Mouse (Mus musculus): ENCODE data around the gene Vti1a. TPM values are rescaled to one million over a fixed set of nuclear protein-coding genes. Genes with fewer than 3 reads are reported as not detected.

Vti1a gene
- polyA plus RNA-seq, 1 experiment from 2014 or later: 28.4 TPM

DNA sequence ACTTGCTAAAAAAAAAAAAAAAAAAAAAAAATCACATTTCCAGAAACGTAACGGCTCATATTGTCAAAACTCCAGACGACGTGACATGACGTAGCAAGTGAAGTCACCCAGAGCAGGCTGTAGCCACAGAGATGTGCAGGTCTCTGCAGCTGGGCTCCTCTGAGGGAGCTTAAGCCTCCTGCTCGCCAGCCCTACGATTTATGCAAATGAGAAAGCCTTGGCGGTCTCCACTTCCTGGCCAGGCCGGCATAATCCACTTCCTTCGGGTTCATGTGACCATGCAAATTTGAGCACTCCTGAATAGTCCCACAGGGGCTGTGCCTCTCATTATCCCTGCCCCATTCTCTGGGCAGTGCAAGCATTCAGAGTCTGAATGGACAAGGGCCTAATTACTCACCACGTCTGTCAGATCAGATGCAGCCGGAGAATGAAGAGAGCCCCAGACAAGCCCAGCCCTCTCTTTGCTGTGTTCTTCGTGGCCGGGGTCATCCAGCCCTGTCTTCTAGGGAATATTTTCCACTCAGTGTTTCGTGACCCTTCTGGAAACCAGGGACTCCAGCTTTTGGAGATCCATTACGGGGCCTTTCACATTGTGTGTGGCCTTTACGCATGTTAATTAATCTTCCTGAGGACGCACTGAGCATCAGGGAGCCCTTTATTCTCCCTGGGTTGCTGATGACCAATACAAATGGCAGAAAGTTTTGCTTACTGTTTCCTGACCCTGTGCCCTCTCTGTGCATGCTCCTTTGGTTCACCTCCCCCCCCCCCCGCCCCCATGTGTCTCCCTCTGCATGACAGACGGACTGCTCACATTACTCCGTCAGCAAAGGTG lies 240.3 kb downstream of the Vti1a start:
- Histone ChIP-seq H3K4me1 (replicated peaks; ENCODE audit: control insufficient read depth, insufficient read depth, low read length) (peaks cover 16% of the 10 kb centered on the region), H3K9me3 (ENCODE audit: control insufficient read depth, low read length) (no peaks in the 10 kb centered on the region), H3K4me3 (ENCODE audit: low read depth, low read length) (no peak overlapping the region), H3K9ac (ENCODE audit: low read length) (no peak overlapping the region), H3K36me3 (ENCODE audit: control insufficient read depth, insufficient read depth, low read length) (no peaks in the 10 kb centered on the region), H3K4me2 (ENCODE audit: low read depth, low read length, severe bottlenecking) (peak overlapping the region; percentile 42), H3K27ac (ENCODE audit: low read depth, low read length) (peak overlapping the region; percentile 50; the same call in 1 of the 2 replicates), H3K27me3 (ENCODE audit: control insufficient read depth, insufficient read depth, low read length) (peaks cover 19% of the 10 kb centered on the region)
- WGBS: 2% methylated on average over 21 of the region's 21 CpGs
- DNase-seq (ENCODE audit: low spot score): peak; percentile 92
- ATAC-seq (replicated peaks; ENCODE audit: low FRiP score): peak; percentile 99

GRCm38 (mm10) chr19:55559331-55559730 lies 243.2 kb downstream of the Vti1a start:
- WGBS: 89% methylated on average over 12 of the region's 12 CpGs
- Histone ChIP-seq H3K4me3 (ENCODE audit: low read depth, low read length) (no peak overlapping the region), H3K9me3 (ENCODE audit: control insufficient read depth, low read length) (no peaks in the 10 kb centered on the region), H3K27me3 (ENCODE audit: control insufficient read depth, insufficient read depth, low read length) (peaks cover 9% of the 10 kb centered on the region; the same call in 1 of the 2 replicates), H3K27ac (ENCODE audit: low read depth, low read length) (no peak overlapping the region), H3K36me3 (ENCODE audit: control insufficient read depth, insufficient read depth, low read length) (no peaks in the 10 kb centered on the region), H3K4me1 (replicated peaks; ENCODE audit: control insufficient read depth, insufficient read depth, low read length) (peaks cover 14% of the 10 kb centered on the region), H3K9ac (ENCODE audit: low read length) (no peak overlapping the region), H3K4me2 (ENCODE audit: low read depth, low read length, severe bottlenecking) (no peak overlapping the region)
- DNase-seq (ENCODE audit: low spot score): no peak
- no peak for ATAC-seq (replicated peaks; ENCODE audit: low FRiP score)

DNA sequence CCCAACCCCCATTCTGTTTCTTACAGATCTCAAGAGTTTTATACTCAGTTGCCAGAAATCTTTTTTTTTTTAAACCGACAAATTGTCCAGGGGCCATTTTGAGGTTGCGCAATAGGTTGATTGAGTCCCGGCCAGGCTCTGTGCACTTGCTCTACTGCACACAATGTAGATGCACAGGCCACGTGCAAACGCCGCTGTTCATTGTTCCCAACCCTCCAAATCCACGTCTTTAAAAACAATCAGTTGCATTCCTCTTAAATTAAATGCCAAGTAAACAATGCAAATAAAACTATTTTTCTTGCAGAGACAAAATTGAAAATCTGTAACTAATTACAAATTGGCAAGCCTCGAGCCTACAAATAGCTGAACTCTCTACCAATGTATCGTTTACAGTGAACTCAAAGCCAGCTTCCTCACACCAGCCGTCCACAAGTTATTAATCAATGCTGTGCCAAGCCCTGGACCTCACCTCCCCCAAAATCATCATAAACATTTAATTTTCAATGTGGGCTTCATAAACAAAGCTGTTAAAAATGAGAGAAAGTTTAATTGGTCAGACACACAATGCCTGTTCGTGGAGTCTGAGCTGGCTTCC lies 244.1 kb downstream of the Vti1a start:
- DNase-seq (ENCODE audit: low spot score): no peak
- H3K9me3 ChIP-seq (ENCODE audit: control insufficient read depth, low read length): no peaks in the 10 kb centered on the region
- H3K4me3 ChIP-seq (ENCODE audit: low read depth, low read length): no peak overlapping the region
- H3K4me2 ChIP-seq (ENCODE audit: low read depth, low read length, severe bottlenecking): no peak overlapping the region
- no peak overlapping the region for H3K9ac ChIP-seq (ENCODE audit: low read length)
- H3K4me1 ChIP-seq (replicated peaks; ENCODE audit: control insufficient read depth, insufficient read depth, low read length): peaks cover 13% of the 10 kb centered on the region
- 81% methylated on average over 11 of the region's 11 CpGs for WGBS
- H3K27me3 ChIP-seq (ENCODE audit: control insufficient read depth, insufficient read depth, low read length): peaks cover 9% of the 10 kb centered on the region; the same call in 1 of the 2 replicates
- ATAC-seq (replicated peaks; ENCODE audit: low FRiP score): no peak
- no peaks in the 10 kb centered on the region for H3K36me3 ChIP-seq (ENCODE audit: control insufficient read depth, insufficient read depth, low read length)
- H3K27ac ChIP-seq (ENCODE audit: low read depth, low read length): no peak overlapping the region

DNA sequence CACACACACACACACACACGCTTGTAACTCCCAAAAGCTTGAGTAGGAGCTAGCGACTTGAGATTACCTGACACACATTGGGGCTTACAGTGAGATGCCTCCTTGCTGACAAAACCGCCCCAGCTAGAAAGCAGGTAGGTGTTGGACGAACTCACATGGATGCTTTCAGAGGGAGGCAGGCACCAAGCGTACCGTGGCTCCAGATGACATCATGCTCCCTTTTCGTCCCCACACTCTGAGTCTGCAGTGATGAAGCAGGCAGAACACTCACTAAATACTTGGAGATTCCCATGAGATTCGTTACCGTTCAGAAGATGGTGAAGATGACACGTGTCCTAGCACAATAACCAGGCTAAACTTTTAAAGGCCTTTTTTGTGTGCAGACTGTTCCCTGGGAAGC lies 245.4 kb downstream of the Vti1a start:
- Histone ChIP-seq H3K9ac (ENCODE audit: low read length) (no peak overlapping the region), H3K27me3 (ENCODE audit: control insufficient read depth, insufficient read depth, low read length) (peaks cover 9% of the 10 kb centered on the region; the same call in 1 of the 2 replicates), H3K36me3 (ENCODE audit: control insufficient read depth, insufficient read depth, low read length) (no peaks in the 10 kb centered on the region), H3K27ac (ENCODE audit: low read depth, low read length) (no peak overlapping the region), H3K4me2 (ENCODE audit: low read depth, low read length, severe bottlenecking) (no peak overlapping the region), H3K4me1 (replicated peaks; ENCODE audit: control insufficient read depth, insufficient read depth, low read length) (peaks cover 10% of the 10 kb centered on the region), H3K9me3 (ENCODE audit: control insufficient read depth, low read length) (no peaks in the 10 kb centered on the region), H3K4me3 (ENCODE audit: low read depth, low read length) (no peak overlapping the region)
- no peak for DNase-seq (ENCODE audit: low spot score)
- no peak for ATAC-seq (replicated peaks; ENCODE audit: low FRiP score)
- 89% methylated on average over 10 of the region's 10 CpGs for WGBS

- peaks cover 5% of the 10 kb centered on the region; the same call in 1 of the 2 replicates for H3K4me1 ChIP-seq (replicated peaks; ENCODE audit: control insufficient read depth, insufficient read depth, low read length)
- H3K4me3 ChIP-seq (ENCODE audit: low read depth, low read length): no peak overlapping the region
- no peak overlapping the region for H3K4me2 ChIP-seq (ENCODE audit: low read depth, low read length, severe bottlenecking)
- WGBS: 81% methylated on average over 14 of the region's 14 CpGs
- no peak overlapping the region for H3K9ac ChIP-seq (ENCODE audit: low read length)
- H3K27ac ChIP-seq (ENCODE audit: low read depth, low read length): no peak overlapping the region
- H3K27me3 ChIP-seq (ENCODE audit: control insufficient read depth, insufficient read depth, low read length): peaks cover 9% of the 10 kb centered on the region; the same call in 1 of the 2 replicates
- no peaks in the 10 kb centered on the region for H3K36me3 ChIP-seq (ENCODE audit: control insufficient read depth, insufficient read depth, low read length)
- no peaks in the 10 kb centered on the region for H3K9me3 ChIP-seq (ENCODE audit: control insufficient read depth, low read length)
- DNase-seq (ENCODE audit: low spot score) (no peak), ATAC-seq (replicated peaks; ENCODE audit: low FRiP score) (no peak)
These were observed 246.5 kb downstream of the Vti1a start for GRCm38 (mm10) chr19:55562487-55563147.

DNA sequence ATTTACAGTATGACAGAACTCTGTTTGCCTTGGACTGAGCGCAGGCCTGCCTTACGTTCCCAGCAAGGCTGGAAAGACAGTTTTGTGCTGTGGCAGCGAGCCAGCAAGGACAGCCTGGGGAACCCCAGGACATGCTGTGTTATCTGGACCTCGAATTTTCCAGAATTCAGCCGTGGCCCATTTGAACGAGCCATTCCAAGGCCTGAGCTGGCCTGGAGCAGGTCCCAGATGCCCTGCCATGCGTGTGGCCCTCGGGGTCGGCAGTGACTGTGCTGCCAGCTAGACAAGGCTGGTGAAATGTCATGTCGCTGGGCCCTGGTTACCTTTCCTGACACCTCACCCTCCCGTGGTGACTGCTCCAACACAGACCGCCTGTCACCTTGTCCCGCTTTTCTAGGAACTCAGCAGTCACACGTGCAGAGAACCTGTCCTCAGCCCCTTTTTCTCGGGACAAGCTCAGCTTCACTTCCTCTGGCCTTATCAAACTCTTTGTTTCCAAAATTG lies 247.1 kb downstream of the Vti1a start:
- Histone ChIP-seq H3K4me2 (ENCODE audit: low read depth, low read length, severe bottlenecking) (no peak overlapping the region), H3K4me3 (ENCODE audit: low read depth, low read length) (no peak overlapping the region), H3K27ac (ENCODE audit: low read depth, low read length) (no peak overlapping the region), H3K9me3 (ENCODE audit: control insufficient read depth, low read length) (no peaks in the 10 kb centered on the region), H3K4me1 (replicated peaks; ENCODE audit: control insufficient read depth, insufficient read depth, low read length) (peaks cover 5% of the 10 kb centered on the region; the same call in 1 of the 2 replicates), H3K9ac (ENCODE audit: low read length) (no peak overlapping the region), H3K27me3 (ENCODE audit: control insufficient read depth, insufficient read depth, low read length) (peaks cover 9% of the 10 kb centered on the region; the same call in 1 of the 2 replicates), H3K36me3 (ENCODE audit: control insufficient read depth, insufficient read depth, low read length) (no peaks in the 10 kb centered on the region)
- DNase-seq (ENCODE audit: low spot score) (no peak), ATAC-seq (replicated peaks; ENCODE audit: low FRiP score) (no peak)
- 82% methylated on average over 15 of the region's 15 CpGs for WGBS

- Histone ChIP-seq H3K36me3 (ENCODE audit: control insufficient read depth, insufficient read depth, low read length) (no peaks in the 10 kb centered on the region), H3K9me3 (ENCODE audit: control insufficient read depth, low read length) (no peaks in the 10 kb centered on the region), H3K4me3 (ENCODE audit: low read depth, low read length) (no peak overlapping the region), H3K4me1 (replicated peaks; ENCODE audit: control insufficient read depth, insufficient read depth, low read length) (peaks cover 5% of the 10 kb centered on the region; the same call in 1 of the 2 replicates), H3K27me3 (ENCODE audit: control insufficient read depth, insufficient read depth, low read length) (peaks cover 9% of the 10 kb centered on the region; the same call in 1 of the 2 replicates), H3K9ac (ENCODE audit: low read length) (no peak overlapping the region), H3K27ac (ENCODE audit: low read depth, low read length) (no peak overlapping the region), H3K4me2 (ENCODE audit: low read depth, low read length, severe bottlenecking) (no peak overlapping the region)
- WGBS: 78% methylated on average over 13 of the region's 13 CpGs
- no peak for DNase-seq (ENCODE audit: low spot score)
- ATAC-seq (replicated peaks; ENCODE audit: low FRiP score): no peak
These were observed 248.2 kb downstream of the Vti1a start for GRCm38 (mm10) chr19:55564104-55564938.

GRCm38 (mm10) chr19:55565111-55565510 lies 249.0 kb downstream of the Vti1a start:
- no peak overlapping the region for H3K4me2 ChIP-seq (ENCODE audit: low read depth, low read length, severe bottlenecking)
- 96% methylated on average over 11 of the region's 11 CpGs for WGBS
- peaks cover 5% of the 10 kb centered on the region; the same call in 1 of the 2 replicates for H3K4me1 ChIP-seq (replicated peaks; ENCODE audit: control insufficient read depth, insufficient read depth, low read length)
- H3K27me3 ChIP-seq (ENCODE audit: control insufficient read depth, insufficient read depth, low read length): peaks cover 8% of the 10 kb centered on the region; the same call in 1 of the 2 replicates
- no peak for DNase-seq (ENCODE audit: low spot score)
- H3K27ac ChIP-seq (ENCODE audit: low read depth, low read length): no peak overlapping the region
- no peaks in the 10 kb centered on the region for H3K36me3 ChIP-seq (ENCODE audit: control insufficient read depth, insufficient read depth, low read length)
- no peak overlapping the region for H3K9ac ChIP-seq (ENCODE audit: low read length)
- no peaks in the 10 kb centered on the region for H3K9me3 ChIP-seq (ENCODE audit: control insufficient read depth, low read length)
- no peak for ATAC-seq (replicated peaks; ENCODE audit: low FRiP score)
- no peak overlapping the region for H3K4me3 ChIP-seq (ENCODE audit: low read depth, low read length)

Data from forebrain, embryonic 11.5 days (tissue).